Mouse (Mus musculus): ENCODE results near the gene Med12l. TPM values are rescaled to one million over a fixed set of nuclear protein-coding genes. Genes with fewer than 3 reads are reported as not detected.

Med12l gene
- 1.0 and 2.0 TPM in 2 replicates for total RNA-seq (2023)

DNA sequence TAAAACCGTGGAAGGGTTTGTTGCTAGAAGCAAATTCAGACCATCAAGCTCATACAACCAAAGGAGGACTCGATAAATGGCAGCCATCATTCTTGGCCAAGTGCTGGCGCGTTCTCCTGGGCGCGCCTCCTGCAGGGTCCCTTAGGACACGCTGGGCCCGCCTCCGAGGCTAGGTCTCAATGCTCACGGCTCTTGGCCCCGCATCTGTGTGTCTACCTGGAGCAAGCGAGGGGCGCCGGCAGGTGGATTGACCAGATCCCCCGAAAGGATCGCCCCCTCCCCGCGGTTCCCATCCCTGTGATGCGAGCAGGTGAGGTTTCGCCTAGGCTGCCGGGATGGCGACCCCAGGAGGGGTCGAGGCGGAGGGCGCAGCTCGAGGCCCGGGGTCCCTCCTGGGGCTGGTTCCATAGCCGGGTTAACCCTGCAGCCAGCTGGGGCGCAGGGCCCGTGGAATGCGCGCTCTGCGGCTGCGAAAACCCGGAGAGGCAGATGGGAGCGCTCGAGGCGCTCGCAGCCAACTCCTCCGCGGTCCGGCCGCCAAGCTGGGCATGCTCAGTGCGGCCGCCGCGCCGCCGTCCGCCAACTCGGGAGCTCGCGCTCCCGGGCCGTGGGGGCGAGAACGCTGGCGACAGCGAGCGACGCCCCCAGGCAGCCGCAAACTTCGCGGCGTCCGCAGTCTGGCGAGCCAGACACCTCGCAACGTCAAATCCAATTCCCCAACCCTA is at the start of gene Med12l:
Med12l (plus strand) TSS at position 555 of the 725 bp plus-strand sequence.

GRCm38 (mm10) chr3:59101218-59101986 is 95.8 kb downstream of the Med12l start, which contains the start of gene Gpr171:
TSS of gene Gpr171 (minus strand) at chr3:59101821.

DNA sequence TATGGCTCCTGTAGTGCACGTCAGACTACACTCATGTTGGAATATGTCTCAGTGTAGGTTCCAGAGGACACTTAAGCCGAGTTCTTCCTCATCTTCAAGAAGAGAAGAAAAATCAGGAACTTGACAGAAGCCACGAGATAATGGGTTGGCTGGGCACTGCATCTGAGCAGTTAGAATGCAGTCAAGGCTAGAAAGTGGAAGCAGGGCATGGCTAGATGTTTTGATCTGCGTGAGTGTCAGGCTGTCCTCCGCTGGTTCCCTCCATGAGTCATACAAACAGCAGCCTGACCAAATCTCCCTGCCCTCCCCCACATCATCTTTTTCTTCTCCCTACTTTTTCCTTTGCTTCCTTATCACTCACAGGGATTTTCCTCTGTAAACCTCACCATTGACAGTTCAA is 147.8 kb downstream of the Med12l start, which contains the start of gene P2ry14:
P2ry14 (minus strand) TSS at position 195 of the 400 bp plus-strand sequence.

GRCm38 (mm10) chr3:59194938-59195337 is 189.3 kb downstream of the Med12l start, which contains the start of gene Gpr87:
TSS of gene Gpr87 (minus strand) at chr3:59195104.

GRCm38 (mm10) chr3:59210727-59211126 is 205.1 kb downstream of the Med12l start, which contains the start of gene P2ry13:
TSS of gene P2ry13 (minus strand) at chr3:59210882.

DNA sequence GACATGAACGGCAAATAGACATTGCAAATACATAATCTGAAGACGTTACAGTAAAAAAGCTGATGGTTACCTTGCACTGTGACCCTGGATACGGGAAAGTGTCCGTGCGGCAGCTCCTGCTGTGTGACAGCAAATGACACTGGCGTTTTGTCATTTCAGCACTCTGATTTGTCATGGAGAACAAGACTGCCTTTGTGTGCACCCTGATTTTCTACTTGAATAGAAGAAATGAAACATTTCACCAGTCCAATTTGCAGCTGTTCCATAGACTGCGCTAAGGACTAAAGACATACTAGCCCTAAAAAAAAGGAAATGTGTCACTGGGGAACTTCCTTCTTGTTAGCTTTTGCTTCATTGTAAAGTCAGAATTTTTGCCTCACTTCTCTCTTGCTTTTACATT is 257.1 kb downstream of the Med12l start, which contains the start of gene P2ry12:
P2ry12 (minus strand) TSS at position 168 of the 400 bp plus-strand sequence.

GRCm38 (mm10) chr3:59344065-59344905 is 338.7 kb downstream of the Med12l start, which contains the start of gene Igsf10:
TSS of gene Igsf10 (minus strand) at chr3:59344394.

Other genes with a start within 250 kb of the Med12l start
- gene Mindy4b-ps, start 183.5 kb upstream of the Med12l start, total RNA-seq (2023) = not detected in 2 replicates
- gene Clrn1, start 120.5 kb upstream of the Med12l start, total RNA-seq (2023) = not detected in 2 replicates
- gene Gpr171, start 96.0 kb downstream of the Med12l start, total RNA-seq (2023) = 0.76 and 0.86 TPM in 2 replicates
- gene P2ry14, start 147.8 kb downstream of the Med12l start, total RNA-seq (2023) = 0.61 TPM in 1 of 2 replicates, not detected in the other
- gene Gpr87, start 189.3 kb downstream of the Med12l start, total RNA-seq (2023) = not detected in 2 replicates
- gene P2ry13, start 205.1 kb downstream of the Med12l start, total RNA-seq (2023) = 16.8 and 17.6 TPM in 2 replicates